Mouse (Mus musculus) left cerebral cortex, adult 18-20 months (tissue): ENCODE measurements at regions not wholly inside any gene's neighbourhood (a gene's known extent, or its start where the extent isn't known, plus 50 kb on each side); places are given as distances from the start of the nearest gene placed in this dataset.

ENCODE experiments used
- DNase-seq, 2 experiments: peaks; one replicate each; pipeline ENCODE4 v3.0.0; 2021 to 2022; ENCODE audit warnings: low spot score in 2 of 2, mixed read lengths in 1 of 2

GRCm38 (mm10) chr3:132015205-132015604 is 69.9 kb upstream of the Dkk2 start:
- DNase-seq, result no peak

GRCm38 (mm10) chr3:132017485-132018261 is 67.4 kb upstream of the Dkk2 start:
- no peak for DNase-seq

- DNase-seq, result no peak
Measured at GRCm38 (mm10) chr3:132018505-132018904, 66.6 kb upstream of the Dkk2 start.

GRCm38 (mm10) chr3:132022032-132022431 is 63.1 kb upstream of the Dkk2 start:
- DNase-seq, result no peak

- no peak for DNase-seq
Measured at GRCm38 (mm10) chr3:132023342-132023741, 61.8 kb upstream of the Dkk2 start.

- no peak for DNase-seq
Measured at GRCm38 (mm10) chr3:132029112-132029511, 56.0 kb upstream of the Dkk2 start.

- DNase-seq, result no peak
Measured at GRCm38 (mm10) chr3:132033078-132033713, 51.9 kb upstream of the Dkk2 start.

GRCm38 (mm10) chr3:132035176-132035575 is 49.9 kb upstream of the Dkk2 start:
- DNase-seq, result no peak
